Mouse (Mus musculus): Measurements from ENCODE around the gene Pdpk1. TPM values are rescaled to one million over a fixed set of nuclear protein-coding genes. Genes with fewer than 3 reads are reported as not detected.
A peak's percentile ranks its signal among the peaks of the same experiment; 100 is the strongest.

Pdpk1 gene
- 100 to 1,000 TPM; 105 to 133 (median 122) TPM for total RNA-seq (2022)

- DNase-seq (ENCODE audit: low spot score in 2 of 2): no peak
Observed at GRCm38 (mm10) chr17:24150824-24151223, at the start of gene Pdpk1. TSS of gene Pdpk1 (minus strand) at chr17:24150924.

- no peak for DNase-seq (ENCODE audit: low spot score in 2 of 2)
Observed at GRCm38 (mm10) chr17:24199741-24200140, 49.0 kb upstream of the Pdpk1 start.

- peak in 1 of 2 experiments; percentile 89 for DNase-seq (ENCODE audit: low spot score in 2 of 2)
Observed at GRCm38 (mm10) chr17:24199252-24199651, 48.5 kb upstream of the Pdpk1 start.

GRCm38 (mm10) chr17:24197032-24197824 lies 46.5 kb upstream of the Pdpk1 start:
- DNase-seq (ENCODE audit: low spot score in 2 of 2): peak in 1 of 2 experiments; percentile 70

GRCm38 (mm10) chr17:24195349-24195748 lies 44.6 kb upstream of the Pdpk1 start:
- DNase-seq (ENCODE audit: low spot score in 2 of 2): no peak

- no peak for DNase-seq (ENCODE audit: low spot score in 2 of 2)
Observed at GRCm38 (mm10) chr17:24193769-24194168, 43.0 kb upstream of the Pdpk1 start.

GRCm38 (mm10) chr17:24193268-24193667 lies 42.5 kb upstream of the Pdpk1 start:
- DNase-seq (ENCODE audit: low spot score in 2 of 2): no peak

DNA sequence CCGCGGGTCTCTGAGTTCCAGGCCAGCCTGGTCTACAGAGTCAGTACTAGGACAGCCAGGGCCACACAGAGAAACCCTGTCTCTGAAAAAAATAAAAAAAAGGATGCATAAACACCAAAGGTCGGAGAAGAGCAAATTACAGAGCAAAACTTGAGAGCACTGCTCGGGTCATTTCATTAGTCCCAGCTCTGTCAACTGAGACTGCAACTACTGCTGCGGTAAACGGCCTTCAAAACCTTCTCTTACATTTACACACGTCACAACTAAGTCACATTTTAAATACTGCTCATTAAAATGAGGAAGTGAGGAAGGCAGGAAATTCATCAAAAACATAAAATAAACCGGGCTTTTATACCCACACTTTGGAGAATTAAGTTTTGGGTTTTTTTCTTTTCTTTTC lies 42.1 kb upstream of the Pdpk1 start:
- DNase-seq (ENCODE audit: low spot score in 2 of 2): no peak

GRCm38 (mm10) chr17:24191481-24191880 lies 40.8 kb upstream of the Pdpk1 start:
- no peak for DNase-seq (ENCODE audit: low spot score in 2 of 2)

- DNase-seq (ENCODE audit: low spot score in 2 of 2): no peak
Observed at GRCm38 (mm10) chr17:24190934-24191333, 40.2 kb upstream of the Pdpk1 start.

DNA sequence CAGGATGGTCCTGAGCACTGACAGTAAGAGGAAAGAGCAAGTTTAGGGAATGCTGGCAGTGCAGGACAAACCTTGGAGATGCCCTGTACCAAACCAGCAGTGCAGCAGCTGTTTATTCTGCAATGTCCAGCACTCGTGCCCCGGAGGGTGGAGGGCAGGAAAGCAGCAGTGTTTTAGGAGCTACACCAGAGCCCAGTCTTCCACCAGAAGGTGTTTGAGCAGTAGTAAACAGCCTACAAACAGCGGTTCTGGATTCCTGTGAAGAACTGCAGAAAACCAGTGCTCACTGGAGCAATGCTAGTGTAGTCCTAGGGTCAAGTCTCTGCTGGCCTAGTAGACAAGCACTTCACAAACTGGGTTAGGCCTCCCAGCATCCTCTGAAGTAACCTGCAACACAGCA lies 23.5 kb upstream of the Pdpk1 start:
- no peak for DNase-seq (ENCODE audit: low spot score in 2 of 2)

DNA sequence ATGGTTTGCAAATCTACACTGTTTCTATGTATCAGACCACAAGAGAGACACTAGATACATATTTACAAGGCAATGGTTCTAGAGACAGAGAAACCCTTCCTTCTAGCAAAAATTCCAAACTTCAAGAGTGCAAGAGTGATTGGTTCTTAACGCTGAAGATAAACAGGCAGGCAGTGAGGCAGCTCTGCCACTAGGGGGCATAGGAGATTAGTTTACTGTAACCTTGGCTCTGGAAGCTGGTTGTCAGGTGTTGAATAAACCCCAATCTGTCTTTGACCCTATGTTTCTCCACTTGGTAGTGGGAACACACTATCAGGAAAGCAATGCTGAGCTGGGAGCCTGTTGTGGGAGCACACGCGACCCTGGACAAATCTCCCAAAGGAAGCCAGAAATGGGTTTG lies 22.7 kb upstream of the Pdpk1 start:
- peak in 1 of 2 experiments; percentile 47 for DNase-seq (ENCODE audit: low spot score in 2 of 2)

- DNase-seq (ENCODE audit: low spot score in 2 of 2): no peak
Observed at GRCm38 (mm10) chr17:24171738-24172137, 21.0 kb upstream of the Pdpk1 start.

DNA sequence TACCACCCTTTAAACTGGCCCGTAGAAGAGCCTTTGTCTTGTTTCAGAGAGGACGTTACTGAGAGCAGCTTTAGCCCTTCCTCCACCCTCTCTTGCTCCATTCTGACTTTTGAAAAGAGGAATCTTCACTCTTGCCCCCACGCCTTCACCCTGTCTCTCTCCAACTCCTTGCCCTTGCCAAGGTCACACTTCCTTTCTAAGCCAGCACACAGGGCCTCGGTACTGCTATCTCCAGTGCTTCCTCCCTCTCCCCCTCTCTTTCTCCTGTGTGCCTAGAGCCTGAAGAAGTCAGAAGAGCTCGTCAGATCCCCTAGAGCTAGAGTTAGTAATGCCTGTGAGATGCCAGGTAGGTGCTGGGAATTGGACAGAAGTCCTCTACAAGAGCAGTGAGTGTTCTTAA lies 20.0 kb upstream of the Pdpk1 start:
- DNase-seq (ENCODE audit: low spot score in 2 of 2): no peak

- no peak for DNase-seq (ENCODE audit: low spot score in 2 of 2)
Observed at GRCm38 (mm10) chr17:24170125-24170524, 19.4 kb upstream of the Pdpk1 start.

- peak; percentile 94 to 96 for DNase-seq (ENCODE audit: low spot score in 2 of 2)
Observed at GRCm38 (mm10) chr17:24169317-24170065, 18.8 kb upstream of the Pdpk1 start, which contains the start of gene Atp6v0c. TSS of gene Atp6v0c (minus strand) at chr17:24169702.

GRCm38 (mm10) chr17:24168590-24169277 lies 18.0 kb upstream of the Pdpk1 start:
- DNase-seq (ENCODE audit: low spot score in 2 of 2): peak; percentile 24 to 75

GRCm38 (mm10) chr17:24167891-24168505 lies 17.3 kb upstream of the Pdpk1 start:
- DNase-seq (ENCODE audit: low spot score in 2 of 2): no peak

GRCm38 (mm10) chr17:24167120-24167519 lies 16.4 kb upstream of the Pdpk1 start:
- DNase-seq (ENCODE audit: low spot score in 2 of 2): no peak

DNA sequence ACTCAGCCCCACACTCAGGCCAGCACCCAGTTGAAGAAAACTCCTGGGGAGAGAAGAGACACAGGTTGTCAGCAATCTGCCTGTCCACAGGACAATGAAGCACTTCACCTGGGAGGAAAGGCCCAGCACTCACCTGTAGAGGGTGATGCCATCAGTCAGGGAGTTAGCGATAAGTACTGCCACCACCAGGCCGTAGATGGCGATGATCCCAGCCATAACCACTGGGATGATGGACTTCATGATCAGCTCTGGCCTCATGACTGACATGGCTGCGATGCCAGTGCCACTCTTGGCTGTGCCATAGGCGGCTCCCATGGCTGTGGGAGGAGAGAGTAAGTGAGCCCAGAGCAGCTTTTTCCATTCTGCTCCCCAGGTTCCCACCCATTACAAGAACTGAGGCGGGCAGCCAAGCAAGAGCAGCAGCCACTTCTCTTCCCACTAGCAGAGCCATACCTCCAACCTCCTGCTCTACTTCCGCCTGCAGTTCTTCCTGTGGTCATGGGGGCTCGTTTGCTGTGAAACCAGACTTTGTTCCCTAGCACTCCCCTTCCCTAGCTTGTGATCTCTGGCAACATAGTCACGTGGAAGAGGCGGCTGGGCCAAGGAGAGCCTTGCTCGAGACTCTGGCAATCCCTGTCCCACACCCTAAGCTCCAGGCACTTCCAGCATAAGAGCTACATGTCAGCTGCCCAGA lies 14.0 kb upstream of the Pdpk1 start:
- no peak for DNase-seq (ENCODE audit: low spot score in 2 of 2)

All from left cerebral cortex, adult 8-10 months (tissue).